Mouse (Mus musculus) ES-E14 (cell line): ENCODE data around the gene Lrrc29. TPM values are rescaled to one million over a fixed set of nuclear protein-coding genes. Genes with fewer than 3 reads are reported as not detected.

Experiments
- DNase-seq: peaks from one replicate; pipeline ENCODE4 v3.0.0-alpha.2; 2013; ENCODE audit warnings: low read depth, low spot score
- H3K27ac ChIP-seq: 2 replicates; pipeline ENCODE4 v1.5.1; 2012; ENCODE audit warnings: low read depth, mild to moderate bottlenecking, low read length, moderate library complexity, mixed read lengths; ENCODE audit not compliant: poor library complexity, insufficient read depth, severe bottlenecking
- H3K36me3 ChIP-seq: 2 replicates; pipeline ENCODE4 v1.6.1; 2012; ENCODE audit warnings: mild to moderate bottlenecking, low read length, moderate library complexity, mixed read lengths; ENCODE audit not compliant: control insufficient read depth, poor library complexity, insufficient read depth, severe bottlenecking
- H3K4me1 ChIP-seq, 2 experiments: fragments of 150-350 bp in 1 of 2; sonication (generic) in 1 of 2; 2 replicates each; pipeline ENCODE4 v1.6.1; 2012; ENCODE audit warnings: low read length in 2 of 2, mild to moderate bottlenecking in 1 of 2, mixed read lengths in 1 of 2; ENCODE audit not compliant: control insufficient read depth in 2 of 2, insufficient read depth in 2 of 2, poor library complexity in 1 of 2
- H3K4me3 ChIP-seq, 2 experiments: fragments of 150-350 bp in 1 of 2; sonication (generic) in 1 of 2; 2 replicates each; pipeline ENCODE4 v1.5.1; 2012; ENCODE audit warnings: low read length in 2 of 2, low read depth in 1 of 2, mild to moderate bottlenecking in 1 of 2, mixed read lengths in 1 of 2; ENCODE audit not compliant: insufficient read depth in 1 of 2, poor library complexity in 1 of 2, severe bottlenecking in 1 of 2
- H3K9ac ChIP-seq: 2 replicates; pipeline ENCODE4 v1.6.1; 2012; ENCODE audit warnings: low read depth, mild to moderate bottlenecking, low read length, mixed read lengths; ENCODE audit not compliant: poor library complexity, insufficient read depth, severe bottlenecking
- H3K9me3 ChIP-seq: fragments of 150-350 bp; sonication (generic); 2 replicates; pipeline ENCODE4 v1.6.1; 2012; ENCODE audit warnings: low read depth, mild to moderate bottlenecking, low read length; ENCODE audit not compliant: control insufficient read depth, insufficient read depth
- CHD2 ChIP-seq: IDR thresholded peaks from 2 replicates; pipeline ENCODE4 v1.6.1; 2014; ENCODE audit warnings: mild to moderate bottlenecking, low read depth, low read length, inconsistent platforms
- HCFC1 ChIP-seq: IDR thresholded peaks from 2 replicates; pipeline ENCODE4 v1.6.1; 2012; ENCODE audit warnings: low read length, inconsistent platforms, borderline replicate concordance; ENCODE audit not compliant: insufficient read depth
- MAFK ChIP-seq: IDR thresholded peaks from 2 replicates; pipeline ENCODE4 v1.6.1; 2014; ENCODE audit warnings: mild to moderate bottlenecking, low read depth, low read length, inconsistent platforms; ENCODE audit not compliant: insufficient read depth
- ZC3H11A ChIP-seq: IDR thresholded peaks from 2 replicates; pipeline ENCODE4 v1.6.1; 2012; ENCODE audit warnings: low read depth, mild to moderate bottlenecking, inconsistent platforms, low read length, borderline replicate concordance
- ZNF384 ChIP-seq: IDR thresholded peaks from 2 replicates; pipeline ENCODE4 v1.6.1; 2012; ENCODE audit warnings: low read depth, low read length, inconsistent platforms
- in situ Hi-C, 2 experiments: fragments of 600-800 bp; cut with MboI; formaldehyde crosslinking; loops; one replicate each; pipeline ENCODE4 v1.15.1; 2025; ENCODE audit warnings: low sequenced_read_pairs in 2 of 2, inconsistent platforms in 1 of 2; ENCODE audit not compliant: unreplicated experiment in 2 of 2
- total RNA-seq: library from RNA; depleted of rRNA; stranded (reverse); fragments of 300-350 nt; gene quantifications from 2 replicates; pipeline ENCODE4 v1.2.3, GENCODE M21; 2012

Lrrc29 gene
- total RNA-seq, 1 experiment = 2.8 TPM

- no peak overlapping the region for H3K27ac ChIP-seq
- no peak for DNase-seq
- TF ChIP-seq CHD2 (no peak), HCFC1 (no peak), MAFK (no peak), ZNF384 (no peak)
- H3K36me3 ChIP-seq = no peaks in the 10 kb centered on the region
- no peak overlapping the region for H3K9ac ChIP-seq
- in situ Hi-C loops = no loop called here
- peaks cover 2 to 12% of the 10 kb centered on the region in 2 experiments; a peak in 3 of 4 replicates for H3K4me1 ChIP-seq
- no peaks in the 10 kb centered on the region for H3K9me3 ChIP-seq
- no peak overlapping the region for H3K4me3 ChIP-seq
Observed at GRCm38 (mm10) chr8:105350186-105350585, 24.1 kb upstream of the Lrrc29 start.

GRCm38 (mm10) chr8:105349096-105349771, 23.2 kb upstream of the Lrrc29 start:
- Histone ChIP-seq H3K4me3 (peak overlapping the region; percentile 77 to 90), H3K9ac (peak overlapping the region; percentile 79), H3K27ac (no peak overlapping the region), H3K4me1 (peaks cover 0 to 7% of the 10 kb centered on the region in 2 experiments; a peak in 3 of 4 replicates), H3K9me3 (no peaks in the 10 kb centered on the region), H3K36me3 (no peaks in the 10 kb centered on the region)
- no peak for TF ChIP-seq HCFC1
- TF ChIP-seq ZC3H11A = no peak
- TF ChIP-seq CHD2 = no peak
- no peak for TF ChIP-seq MAFK
- TF ChIP-seq ZNF384 = no peak
- no peak for DNase-seq
- in situ Hi-C loops = no loop called here

- peaks cover 0 to 7% of the 10 kb centered on the region in 2 experiments; a peak in 3 of 4 replicates for H3K4me1 ChIP-seq
Observed at GRCm38 (mm10) chr8:105348450-105349095, 22.5 kb upstream of the Lrrc29 start, which contains the start of gene Slc9a5. Gene Slc9a5 (plus strand): TSS chr8:105348843.

GRCm38 (mm10) chr8:105347428-105348221, 21.5 kb upstream of the Lrrc29 start, which contains the start of gene Fhod1:
Gene Fhod1 (minus strand): TSS chr8:105347953.
- Histone ChIP-seq H3K4me3 (peak within 1 kb of the TSS; percentile 86 to 90), H3K27ac (peak within 1 kb of the TSS; percentile 24; the same call in 1 of the 2 replicates), H3K9me3 (no peaks in the 10 kb centered on the region), H3K36me3 (no peaks in the 10 kb centered on the region), H3K9ac (peak within 1 kb of the TSS; percentile 79), H3K4me1 (peaks cover 0 to 7% of the 10 kb centered on the region in 2 experiments; a peak in 3 of 4 replicates)
- TF ChIP-seq HCFC1 = no peak
- no peak for TF ChIP-seq MAFK
- TF ChIP-seq CHD2 = no peak
- TF ChIP-seq ZNF384 = no peak
- no peak for TF ChIP-seq ZC3H11A
- in situ Hi-C loops = no loop called here
- peak; percentile 97 for DNase-seq

More at GRCm38 (mm10) chr8:105348450-105349095, 22.5 kb upstream of the Lrrc29 start, which contains the start of gene Slc9a5:
- peak within 1 kb of the TSS; percentile 86 to 90 for H3K4me3 ChIP-seq
- H3K9me3 ChIP-seq = no peaks in the 10 kb centered on the region
- peak within 1 kb of the TSS; percentile 24; the same call in 1 of the 2 replicates for H3K27ac ChIP-seq
- no peak for DNase-seq
- TF ChIP-seq CHD2 (no peak), MAFK (no peak), ZC3H11A (no peak)
- in situ Hi-C loops = no loop called here
- no peaks in the 10 kb centered on the region for H3K36me3 ChIP-seq
- peak within 1 kb of the TSS; percentile 79 for H3K9ac ChIP-seq
